Mouse (Mus musculus) cerebellum, adult 11-12 months (tissue): ENCODE measurements around the gene Cdc42bpg.
"Not testable (repeated sequence)": the region's sequence is repeated elsewhere in the genome, so short reads cannot be mapped to it uniquely, and the experiment has no call there.

Experiments used
- DNase-seq: peaks from one replicate; pipeline ENCODE4 v3.0.0; 2022

Gene Cdc42bpg

GRCm38 (mm10) chr19:6299450-6300267 lies 6.6 kb upstream of the Cdc42bpg start:
- DNase-seq, result no peak

GRCm38 (mm10) chr19:6300402-6300841 lies 5.8 kb upstream of the Cdc42bpg start:
- DNase-seq, result no peak

- DNase-seq, result no peak
Measured at GRCm38 (mm10) chr19:6302114-6302513, 4.1 kb upstream of the Cdc42bpg start.

- DNase-seq, result peak; percentile 95
Measured at GRCm38 (mm10) chr19:6302522-6302921, 3.7 kb upstream of the Cdc42bpg start.

- DNase-seq, result peak; percentile 77
Measured at GRCm38 (mm10) chr19:6303831-6304230, 2.4 kb upstream of the Cdc42bpg start.

GRCm38 (mm10) chr19:6304787-6305516 lies 1.3 kb upstream of the Cdc42bpg start:
- peak; percentile 90 for DNase-seq

- DNase-seq, result peak; percentile 63
Measured at GRCm38 (mm10) chr19:6305517-6306115, 640 bp upstream of the Cdc42bpg start.

GRCm38 (mm10) chr19:6306586-6306985 lies 330 bp downstream of the Cdc42bpg start:
- peak; percentile 82 for DNase-seq

GRCm38 (mm10) chr19:6307733-6308531 lies 1.7 kb downstream of the Cdc42bpg start:
- peak; percentile 81 for DNase-seq

GRCm38 (mm10) chr19:6310181-6310580 lies 3.9 kb downstream of the Cdc42bpg start:
- DNase-seq, result peak; percentile 75

GRCm38 (mm10) chr19:6311783-6312182 lies 5.5 kb downstream of the Cdc42bpg start:
- DNase-seq, result not testable (repeated sequence)

- DNase-seq, result peak; percentile 58
Measured at GRCm38 (mm10) chr19:6313796-6314195, 7.5 kb downstream of the Cdc42bpg start.

GRCm38 (mm10) chr19:6314513-6314912 lies 8.3 kb downstream of the Cdc42bpg start:
- DNase-seq, result peak; percentile 45

GRCm38 (mm10) chr19:6315573-6315972 lies 9.3 kb downstream of the Cdc42bpg start:
- peak; percentile 80 for DNase-seq

GRCm38 (mm10) chr19:6318145-6318544 lies 11.9 kb downstream of the Cdc42bpg start:
- no peak for DNase-seq

GRCm38 (mm10) chr19:6321358-6321757 lies 15.1 kb downstream of the Cdc42bpg start:
- DNase-seq, result no peak

- peak; percentile 22 for DNase-seq
Measured at GRCm38 (mm10) chr19:6321786-6322621, 15.7 kb downstream of the Cdc42bpg start.

GRCm38 (mm10) chr19:6324751-6325150 lies 18.5 kb downstream of the Cdc42bpg start:
- DNase-seq, result no peak

- DNase-seq, result no peak
Measured at GRCm38 (mm10) chr19:6331178-6331577, 24.9 kb downstream of the Cdc42bpg start.

GRCm38 (mm10) chr19:6331719-6332516 lies 25.7 kb downstream of the Cdc42bpg start:
- DNase-seq, result peak; percentile 52
